Mouse (Mus musculus) embryonic stem cell, embryonic (primary cell): Measurements from ENCODE around the gene Trem1.

Experiments
- CTCF ChIA-PET, 4 experiments: fragments of 300-600 bp in 2 of 4; fragments of 350-600 bp in 2 of 4; sonication (Branson Sonifier 250); formaldehyde crosslinking; loops; one replicate each; lab custom pipeline; 2022; ENCODE audit warnings: inconsistent platforms in 2 of 4; lab: Charles Lee
- POLR2A ChIA-PET, 4 experiments: fragments of 300-600 bp in 2 of 4; fragments of 350-600 bp in 2 of 4; sonication (Branson Sonifier 250); formaldehyde crosslinking; loops; one replicate each; lab custom pipeline; 2022; ENCODE audit warnings: antibody characterized with exemption in 4 of 4, inconsistent platforms in 1 of 4; lab: Charles Lee

Trem1 gene

DNA sequence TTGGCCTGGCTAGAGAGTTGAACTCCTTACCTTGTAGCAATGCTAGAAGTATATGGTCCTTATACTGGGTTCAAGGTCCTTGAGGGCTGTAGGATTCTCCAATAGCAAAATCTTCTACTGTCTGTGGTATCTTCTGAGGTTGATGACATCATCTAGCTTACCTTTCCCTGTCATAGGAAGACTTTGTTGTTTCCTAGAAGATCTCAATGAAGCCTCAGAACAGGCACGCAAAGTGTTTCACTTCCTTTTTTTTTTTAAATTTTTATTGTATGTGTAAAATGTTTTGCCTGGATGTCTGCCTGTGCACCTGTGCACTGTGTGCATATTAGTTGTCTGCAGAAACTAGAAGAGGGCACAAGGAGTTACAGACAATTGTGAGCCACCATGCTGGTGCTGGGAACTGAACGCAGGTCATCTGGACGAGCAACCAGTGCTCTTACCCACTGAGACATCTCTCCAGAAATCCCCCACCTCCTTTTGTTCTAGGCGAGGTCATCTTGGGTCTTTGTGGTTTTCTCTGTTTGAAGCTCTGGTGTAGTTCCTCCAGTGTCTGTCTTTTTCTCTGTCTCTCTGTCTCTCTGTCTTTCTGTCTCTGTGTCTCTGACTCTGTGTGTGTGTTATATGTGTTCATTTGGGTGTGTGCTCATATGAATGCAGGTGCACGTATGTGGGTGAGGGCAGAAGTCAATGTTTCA is 61.1 kb downstream of the Trem1 start:
- CTCF ChIA-PET: no interaction called here
- POLR2A ChIA-PET: interaction anchor here in 1 of 4 experiments (1.6 kb wide), 1 partner anchor 67 kb away, joined by 3 read pairs; no protein-coding TSS in a partner anchor
